Mouse (Mus musculus) stomach, embryonic 16.5 days (tissue): ENCODE data around the gene Dbndd2. TPM values are rescaled to one million over a fixed set of nuclear protein-coding genes. Genes with fewer than 3 reads are reported as not detected.

Source experiments
- ATAC-seq: fragments of 200-750 bp; cut with Nextera tagmentation; 2 replicates; pipeline ENCODE4 v1.8.0; 2017; ENCODE audit warnings: moderate number of reproducible peaks, moderate TSS enrichment; ENCODE audit not compliant: insufficient read depth, low FRiP score
- H3K27ac ChIP-seq: fragments of 300-500 bp; sonication (generic); 2 replicates; pipeline ENCODE4 v1.5.1; 2014; ENCODE audit warnings: low read length
- H3K27me3 ChIP-seq: fragments of 300-500 bp; sonication (generic); 2 replicates; pipeline ENCODE4 v1.6.1; 2014; ENCODE audit warnings: low read length, control low read depth, mixed read lengths; ENCODE audit not compliant: control insufficient read depth, insufficient read depth
- H3K36me3 ChIP-seq: fragments of 300-500 bp; sonication (generic); 2 replicates; pipeline ENCODE4 v1.6.1; 2014; ENCODE audit warnings: low read length; ENCODE audit not compliant: control insufficient read depth, insufficient read depth
- H3K4me1 ChIP-seq: fragments of 300-500 bp; sonication (generic); 2 replicates; pipeline ENCODE4 v1.6.1; 2014; ENCODE audit warnings: low read length, control low read depth, mixed read lengths; ENCODE audit not compliant: control insufficient read depth, insufficient read depth
- H3K4me2 ChIP-seq: fragments of 300-500 bp; sonication (generic); 2 replicates; pipeline ENCODE4 v1.6.1; 2014; ENCODE audit warnings: low read depth, low read length, mixed read lengths
- H3K4me3 ChIP-seq: fragments of 300-500 bp; sonication (generic); replicated peaks from 2 replicates; pipeline ENCODE4 v1.5.1; 2014; ENCODE audit warnings: mild to moderate bottlenecking, low read length
- H3K9ac ChIP-seq: fragments of 300-500 bp; sonication (generic); 2 replicates; pipeline ENCODE4 v1.6.1; 2014; ENCODE audit warnings: low read length
- H3K9me3 ChIP-seq: fragments of 300-500 bp; sonication (generic); replicated peaks from 2 replicates; pipeline ENCODE4 v1.6.1; 2016; ENCODE audit warnings: low read length, control low read depth; ENCODE audit not compliant: control insufficient read depth
- WGBS: fragments of 180-500 bp; shearing (Covaris S2); extraction: QIAGEN DNeasy Blood & Tissue Kit; methylation state at CpG from one replicate; pipeline ENCODE4 v1.1.7; 2014; 5-methylcytosine and 5-hydroxymethylcytosine counted together
- polyA plus RNA-seq: library from polyadenylated mRNA; unstranded; fragments of >200 nt; fragmentation: Nextera tagmentation; extraction: Ambion mirVana; gene quantifications from 2 replicates; pipeline ENCODE4 v1.2.1, GENCODE M21; 2015

Dbndd2 gene
- polyA plus RNA-seq, 1 experiment from 2014 or later: 12.1 TPM

GRCm38 (mm10) chr2:164452000-164452676 lies 33.8 kb upstream of the Dbndd2 start:
- Histone ChIP-seq H3K36me3 (no peaks in the 10 kb centered on the region), H3K9ac (no peak overlapping the region), H3K27me3 (no peaks in the 10 kb centered on the region), H3K9me3 (no peaks in the 10 kb centered on the region), H3K27ac (no peak overlapping the region), H3K4me1 (peaks cover 36% of the 10 kb centered on the region), H3K4me2 (no peak overlapping the region), H3K4me3 (no peak overlapping the region)
- WGBS: 49% methylated on average over 13 of the region's 13 CpGs
- ATAC-seq: no peak

- Histone ChIP-seq H3K9ac (no peak overlapping the region; the same call in 1 of the 2 replicates), H3K4me1 (peaks cover 36% of the 10 kb centered on the region), H3K4me2 (no peak overlapping the region), H3K9me3 (no peaks in the 10 kb centered on the region), H3K4me3 (no peak overlapping the region), H3K27me3 (no peaks in the 10 kb centered on the region), H3K27ac (no peak overlapping the region), H3K36me3 (no peaks in the 10 kb centered on the region)
- ATAC-seq: no peak
- 56% methylated on average over 14 of the region's 14 CpGs for WGBS
These were observed 32.7 kb upstream of the Dbndd2 start for GRCm38 (mm10) chr2:164453047-164453757.

GRCm38 (mm10) chr2:164453887-164454500 lies 31.9 kb upstream of the Dbndd2 start:
- no peaks in the 10 kb centered on the region for H3K36me3 ChIP-seq
- H3K9ac ChIP-seq: no peak overlapping the region
- H3K4me2 ChIP-seq: no peak overlapping the region
- 63% methylated on average over 7 of the region's 7 CpGs for WGBS
- no peak overlapping the region for H3K4me3 ChIP-seq
- peaks cover 33% of the 10 kb centered on the region for H3K4me1 ChIP-seq
- no peaks in the 10 kb centered on the region for H3K27me3 ChIP-seq
- H3K9me3 ChIP-seq: no peaks in the 10 kb centered on the region
- no peak for ATAC-seq
- H3K27ac ChIP-seq: peak overlapping the region; percentile 92; the same call in 1 of the 2 replicates

- no peaks in the 10 kb centered on the region for H3K36me3 ChIP-seq
- peak; percentile 53; the same call in 1 of the 2 replicates for ATAC-seq
- peaks cover 26% of the 10 kb centered on the region for H3K4me1 ChIP-seq
- H3K9ac ChIP-seq: no peak overlapping the region; the same call in 1 of the 2 replicates
- no peak overlapping the region for H3K4me2 ChIP-seq
- H3K9me3 ChIP-seq: no peaks in the 10 kb centered on the region
- H3K4me3 ChIP-seq: no peak overlapping the region
- 57% methylated on average over 10 of the region's 10 CpGs for WGBS
- H3K27ac ChIP-seq: peak overlapping the region; percentile 92
- H3K27me3 ChIP-seq: no peaks in the 10 kb centered on the region
These were observed 31.1 kb upstream of the Dbndd2 start for GRCm38 (mm10) chr2:164454846-164455245.

GRCm38 (mm10) chr2:164455421-164456190 lies 30.3 kb upstream of the Dbndd2 start:
- Histone ChIP-seq H3K27ac (peak overlapping the region; percentile 92), H3K4me2 (no peak overlapping the region), H3K4me1 (peaks cover 26% of the 10 kb centered on the region)

GRCm38 (mm10) chr2:164456413-164456812 lies 29.5 kb upstream of the Dbndd2 start:
- no peak for ATAC-seq
- Histone ChIP-seq H3K27me3 (no peaks in the 10 kb centered on the region), H3K36me3 (no peaks in the 10 kb centered on the region), H3K4me2 (peak overlapping the region; percentile 43), H3K4me1 (peaks cover 26% of the 10 kb centered on the region), H3K4me3 (no peak overlapping the region), H3K27ac (peak overlapping the region; percentile 92), H3K9me3 (no peaks in the 10 kb centered on the region), H3K9ac (peak overlapping the region; percentile 63)
- 54% methylated on average over 1 of the region's 1 CpGs for WGBS

More at GRCm38 (mm10) chr2:164455421-164456190, 30.3 kb upstream of the Dbndd2 start:
- WGBS: 60% methylated on average over 6 of the region's 6 CpGs
- Histone ChIP-seq H3K9me3 (no peaks in the 10 kb centered on the region), H3K9ac (no peak overlapping the region), H3K36me3 (no peaks in the 10 kb centered on the region), H3K4me3 (no peak overlapping the region), H3K27me3 (no peaks in the 10 kb centered on the region)
- no peak for ATAC-seq

- peak within 1 kb of the TSS; percentile 25 for H3K4me3 ChIP-seq
- peak within 1 kb of the TSS; percentile 63 for H3K9ac ChIP-seq
- H3K36me3 ChIP-seq: no peaks in the 10 kb centered on the region
- no peaks in the 10 kb centered on the region for H3K27me3 ChIP-seq
- no peak for ATAC-seq
- H3K4me1 ChIP-seq: peaks cover 28% of the 10 kb centered on the region
- peak within 1 kb of the TSS; percentile 92 for H3K27ac ChIP-seq
- peak within 1 kb of the TSS; percentile 43 for H3K4me2 ChIP-seq
- H3K9me3 ChIP-seq: no peaks in the 10 kb centered on the region
- under 1% methylated on average over 7 of the region's 7 CpGs for WGBS
These were observed 29.0 kb upstream of the Dbndd2 start, which contains the start of gene Sys1 for GRCm38 (mm10) chr2:164456864-164457300. TSS of gene Sys1 (plus strand) at chr2:164456964.

GRCm38 (mm10) chr2:164457942-164458341 lies 28.0 kb upstream of the Dbndd2 start:
- no peaks in the 10 kb centered on the region for H3K36me3 ChIP-seq
- 0 out of 2 replicates have a peak overlapping the region, but pooled peaks have one; percentile 43 for H3K4me2 ChIP-seq
- no peaks in the 10 kb centered on the region for H3K9me3 ChIP-seq
- H3K27ac ChIP-seq: peak overlapping the region; percentile 92
- ATAC-seq: peak; percentile 24
- H3K4me1 ChIP-seq: peaks cover 29% of the 10 kb centered on the region
- no peaks in the 10 kb centered on the region for H3K27me3 ChIP-seq
- no peak overlapping the region for H3K4me3 ChIP-seq
- 43% methylated on average over 7 of the region's 7 CpGs for WGBS
- H3K9ac ChIP-seq: peak overlapping the region; percentile 11; the same call in 1 of the 2 replicates
